Mouse (Mus musculus): Measurements from ENCODE around the gene Chaf1a. TPM values are rescaled to one million over a fixed set of nuclear protein-coding genes. Genes with fewer than 3 reads are reported as not detected.
"Not testable (repeated sequence)": the region's sequence is repeated elsewhere in the genome, so short reads cannot be mapped to it uniquely, and the experiment has no call there.

Gene Chaf1a
- polyA plus RNA-seq, 1 experiment: 33.8 TPM

GRCm38 (mm10) chr17:56102158-56102557, 61.9 kb downstream of the Chaf1a start:
- no peak for TF ChIP-seq FLI1 (IDR thresholded peaks at IDR 0.05; ENCODE audit: low read length)
- no peak for TF ChIP-seq GATA1 (IDR thresholded peaks at IDR 0.05; ENCODE audit: borderline replicate concordance, low read length)
- H3K9me3 ChIP-seq: no peaks in the 10 kb centered on the region
- peaks cover 72% of the 10 kb centered on the region for H3K36me3 ChIP-seq (replicated peaks; ENCODE audit: low read length)
- no peaks in the 10 kb centered on the region for H3K27me3 ChIP-seq (replicated peaks)
- H3K4me1 ChIP-seq: peaks cover 30% of the 10 kb centered on the region
- no peak overlapping the region for H3K4me3 ChIP-seq (replicated peaks)

- no peak for TF ChIP-seq GATA1 (IDR thresholded peaks at IDR 0.05; ENCODE audit: borderline replicate concordance, low read length)
- no peak for TF ChIP-seq FLI1 (IDR thresholded peaks at IDR 0.05; ENCODE audit: low read length)
- Histone ChIP-seq H3K27me3 (replicated peaks) (no peaks in the 10 kb centered on the region), H3K4me1 (peaks cover 30% of the 10 kb centered on the region), H3K36me3 (replicated peaks; ENCODE audit: low read length) (peaks cover 72% of the 10 kb centered on the region), H3K4me3 (replicated peaks) (no peak overlapping the region), H3K9me3 (no peaks in the 10 kb centered on the region)
Measured at GRCm38 (mm10) chr17:56102927-56103326, 62.7 kb downstream of the Chaf1a start.

GRCm38 (mm10) chr17:56103465-56104285, 63.4 kb downstream of the Chaf1a start:
- peaks cover 72% of the 10 kb centered on the region for H3K36me3 ChIP-seq (replicated peaks; ENCODE audit: low read length)
- peaks cover 30% of the 10 kb centered on the region for H3K4me1 ChIP-seq
- TF ChIP-seq GATA1 (IDR thresholded peaks at IDR 0.05; ENCODE audit: borderline replicate concordance, low read length) (no peak), FLI1 (IDR thresholded peaks at IDR 0.05; ENCODE audit: low read length) (no peak)

GRCm38 (mm10) chr17:56104821-56105220, 64.6 kb downstream of the Chaf1a start:
- Histone ChIP-seq H3K4me1 (peaks cover 30% of the 10 kb centered on the region), H3K36me3 (replicated peaks; ENCODE audit: low read length) (peaks cover 73% of the 10 kb centered on the region)
- not testable (repeated sequence) for H3K27me3 ChIP-seq (replicated peaks)

More at GRCm38 (mm10) chr17:56103465-56104285, 63.4 kb downstream of the Chaf1a start:
- no peaks in the 10 kb centered on the region for H3K27me3 ChIP-seq (replicated peaks)
- H3K4me3 ChIP-seq (replicated peaks): no peak overlapping the region
- no peaks in the 10 kb centered on the region for H3K9me3 ChIP-seq

GRCm38 (mm10) chr17:56106436-56106835, 66.2 kb downstream of the Chaf1a start:
- not testable (repeated sequence) for H3K4me3 ChIP-seq (replicated peaks); H3K9me3 ChIP-seq; H3K27me3 ChIP-seq (replicated peaks)
- Histone ChIP-seq H3K4me1 (peaks cover 22% of the 10 kb centered on the region), H3K36me3 (replicated peaks; ENCODE audit: low read length) (peaks cover 66% of the 10 kb centered on the region)

More at GRCm38 (mm10) chr17:56104821-56105220, 64.6 kb downstream of the Chaf1a start:
- not testable (repeated sequence) for H3K9me3 ChIP-seq; H3K4me3 ChIP-seq (replicated peaks)

- Histone ChIP-seq H3K9me3 (no peaks in the 10 kb centered on the region), H3K36me3 (replicated peaks; ENCODE audit: low read length) (peaks cover 62% of the 10 kb centered on the region), H3K4me1 (peaks cover 19% of the 10 kb centered on the region), H3K4me3 (replicated peaks) (no peak overlapping the region), H3K27me3 (replicated peaks) (no peaks in the 10 kb centered on the region)
- TF ChIP-seq GATA1 (IDR thresholded peaks at IDR 0.05; ENCODE audit: borderline replicate concordance, low read length): no peak
- no peak for TF ChIP-seq FLI1 (IDR thresholded peaks at IDR 0.05; ENCODE audit: low read length)
Measured at GRCm38 (mm10) chr17:56106981-56107380, 66.7 kb downstream of the Chaf1a start.

GRCm38 (mm10) chr17:56107736-56108135, 67.5 kb downstream of the Chaf1a start:
- no peaks in the 10 kb centered on the region for H3K27me3 ChIP-seq (replicated peaks)
- TF ChIP-seq FLI1 (IDR thresholded peaks at IDR 0.05; ENCODE audit: low read length): no peak
- no peak for TF ChIP-seq GATA1 (IDR thresholded peaks at IDR 0.05; ENCODE audit: borderline replicate concordance, low read length)
- no peak overlapping the region for H3K4me3 ChIP-seq (replicated peaks)
- peaks cover 13% of the 10 kb centered on the region for H3K4me1 ChIP-seq
- H3K36me3 ChIP-seq (replicated peaks; ENCODE audit: low read length): peaks cover 62% of the 10 kb centered on the region
- H3K9me3 ChIP-seq: no peaks in the 10 kb centered on the region

- H3K27me3 ChIP-seq (replicated peaks): no peaks in the 10 kb centered on the region
- H3K4me1 ChIP-seq: peaks cover 13% of the 10 kb centered on the region
- H3K9me3 ChIP-seq: no peaks in the 10 kb centered on the region
- H3K4me3 ChIP-seq (replicated peaks): no peak overlapping the region
- TF ChIP-seq GATA1 (IDR thresholded peaks at IDR 0.05; ENCODE audit: borderline replicate concordance, low read length): no peak
- TF ChIP-seq FLI1 (IDR thresholded peaks at IDR 0.05; ENCODE audit: low read length): no peak
- H3K36me3 ChIP-seq (replicated peaks; ENCODE audit: low read length): peaks cover 59% of the 10 kb centered on the region
Measured at GRCm38 (mm10) chr17:56108334-56109044, 68.2 kb downstream of the Chaf1a start.

GRCm38 (mm10) chr17:56109219-56110051, 69.2 kb downstream of the Chaf1a start, which contains the start of gene Plin4:
Gene Plin4, minus strand, starts transcription at chr17:56109803.
- peaks cover 17% of the 10 kb centered on the region for H3K4me1 ChIP-seq
- TF ChIP-seq GATA1 (IDR thresholded peaks at IDR 0.05; ENCODE audit: borderline replicate concordance, low read length) (no peak), FLI1 (IDR thresholded peaks at IDR 0.05; ENCODE audit: low read length) (no peak)
- H3K27me3 ChIP-seq (replicated peaks): no peaks in the 10 kb centered on the region
- H3K4me3 ChIP-seq (replicated peaks): no peak within 1 kb of the TSS
- H3K36me3 ChIP-seq (replicated peaks; ENCODE audit: low read length): peaks cover 53% of the 10 kb centered on the region
- no peaks in the 10 kb centered on the region for H3K9me3 ChIP-seq
